Mouse (Mus musculus) C2C12 (cell line): ENCODE results near the gene Defb23.

Experiments
- CEBPB ChIP-seq: IDR thresholded peaks from one replicate; pipeline ENCODE4 v1.6.1; 2011; ENCODE audit warnings: low read depth, mild to moderate bottlenecking, control low read depth, moderate library complexity
- CTCF ChIP-seq: IDR thresholded peaks from one replicate; pipeline ENCODE4 v1.5.1; 2011; ENCODE audit not compliant: control insufficient read depth, insufficient read depth, insufficient read length
- FOSL1 ChIP-seq: IDR thresholded peaks from one replicate; pipeline ENCODE4 v1.8.0; 2011; ENCODE audit warnings: mild to moderate bottlenecking, low read length; ENCODE audit not compliant: poor library complexity, insufficient read depth, severe bottlenecking
- MAX ChIP-seq: IDR thresholded peaks from one replicate; pipeline ENCODE4 v1.6.1; 2011; ENCODE audit warnings: mild to moderate bottlenecking, control low read depth
- MYOD1 ChIP-seq: IDR thresholded peaks from one replicate; pipeline ENCODE4 v1.6.1; 2011; ENCODE audit warnings: low read depth; ENCODE audit not compliant: control insufficient read depth, insufficient read length
- MYOG ChIP-seq: IDR thresholded peaks from one replicate; pipeline ENCODE4 v1.6.1; 2011; ENCODE audit not compliant: control insufficient read depth, insufficient read length; ENCODE audit errors: extremely low read depth
- USF1 ChIP-seq: IDR thresholded peaks from one replicate; pipeline ENCODE4 v1.6.1; 2011; ENCODE audit warnings: low read depth, mild to moderate bottlenecking, control low read depth, moderate library complexity

DNA sequence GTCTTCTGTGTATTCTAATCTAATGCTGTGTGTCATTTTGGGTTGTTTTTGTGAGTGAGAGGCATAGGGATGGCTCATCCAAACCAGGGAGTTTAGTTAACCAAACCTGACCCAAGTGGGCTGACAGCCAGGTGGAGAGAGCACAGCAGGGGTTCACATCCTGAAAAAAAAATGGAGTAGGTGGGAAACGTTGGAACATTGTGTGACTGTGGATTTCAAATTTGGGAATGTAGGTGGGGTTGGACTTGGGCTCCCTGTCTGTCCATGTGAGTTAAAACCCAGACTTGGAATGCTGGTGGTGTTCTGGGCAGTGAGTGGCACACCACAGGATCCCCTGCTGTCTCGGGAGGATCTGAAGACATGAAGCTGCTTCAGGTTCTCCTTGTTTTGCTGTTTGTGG, 12.3 kb upstream of the Defb23 start, which contains the start of gene Defb20:
- TF ChIP-seq MYOD1 (no peak), CTCF (no peak), MAX (no peak), MYOG (no peak), USF1 (no peak), FOSL1 (no peak), CEBPB (no peak)
